Mouse (Mus musculus) brain, embryonic 14.5 days (tissue): Measurements from ENCODE around the gene Sh3bp5. TPM values are rescaled to one million over a fixed set of nuclear protein-coding genes. Genes with fewer than 3 reads are reported as not detected.

Experiments
- DNase-seq: peaks from one replicate; pipeline ENCODE4 v3.0.0-alpha.2; 2011; ENCODE audit warnings: low read depth
- CTCF ChIP-seq: fragments of 200-500 bp; IDR thresholded peaks from 2 replicates; pipeline ENCODE4 v1.5.1; 2012; ENCODE audit warnings: inconsistent platforms, mild to moderate bottlenecking, moderate library complexity, borderline replicate concordance; ENCODE audit not compliant: insufficient read depth, insufficient read length; ENCODE audit errors: extremely low read depth
- POLR2A ChIP-seq: fragments of 200-500 bp; IDR thresholded peaks from 2 replicates; pipeline ENCODE4 v1.6.1; 2012; ENCODE audit warnings: mild to moderate bottlenecking, inconsistent platforms, borderline replicate concordance; ENCODE audit not compliant: poor library complexity, insufficient read depth, insufficient read length, severe bottlenecking; ENCODE audit errors: extremely low read depth
- polyA plus RNA-seq: library from polyadenylated mRNA; depleted of rRNA; stranded (reverse); fragments of >200 nt; gene quantifications from 2 replicates; pipeline ENCODE4 v1.2.3, GENCODE M21; 2012

Gene Sh3bp5
- polyA plus RNA-seq, 1 experiment, result 167 TPM

GRCm38 (mm10) chr14:31395629-31396199, 40.2 kb downstream of the Sh3bp5 start:
- TF ChIP-seq CTCF, result no peak
- no peak for TF ChIP-seq POLR2A
- no peak for DNase-seq

- no peak for DNase-seq
- TF ChIP-seq CTCF (no peak), POLR2A (no peak)
Observed at GRCm38 (mm10) chr14:31394822-31395532, 40.9 kb downstream of the Sh3bp5 start.

DNA sequence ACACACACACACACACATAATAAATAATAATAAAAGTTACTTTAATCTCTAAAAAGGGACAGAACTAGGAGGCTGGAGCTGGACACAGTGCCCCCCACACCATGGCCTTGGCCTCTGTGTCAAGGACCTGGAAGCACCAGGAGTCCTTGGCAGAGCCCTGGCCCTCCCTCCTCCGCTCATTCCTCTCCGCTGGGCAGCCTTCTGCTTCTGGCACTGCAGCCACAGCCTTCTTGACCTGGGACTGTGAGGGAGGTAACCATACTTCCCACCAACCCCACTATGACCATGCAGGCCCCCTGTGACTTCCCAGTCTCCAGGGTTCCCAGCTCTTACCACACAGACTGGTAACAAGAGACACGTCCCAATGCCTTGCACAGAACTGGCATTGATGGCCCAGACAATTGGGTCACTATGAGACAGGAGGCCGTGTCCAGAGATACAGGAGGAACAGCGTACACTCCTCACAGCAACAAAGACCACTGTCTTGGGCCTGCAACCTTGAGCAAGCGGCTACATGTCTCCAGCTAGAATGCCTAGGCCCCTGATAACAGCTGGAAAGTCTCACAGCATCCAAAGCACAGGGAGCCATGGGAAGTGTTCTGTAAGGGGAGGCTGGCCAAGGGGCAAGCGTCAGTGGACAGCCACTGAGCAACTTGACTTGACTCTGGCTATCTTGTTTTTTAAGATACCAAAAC, 41.8 kb downstream of the Sh3bp5 start:
- TF ChIP-seq POLR2A (no peak), CTCF (no peak)
- no peak for DNase-seq

DNA sequence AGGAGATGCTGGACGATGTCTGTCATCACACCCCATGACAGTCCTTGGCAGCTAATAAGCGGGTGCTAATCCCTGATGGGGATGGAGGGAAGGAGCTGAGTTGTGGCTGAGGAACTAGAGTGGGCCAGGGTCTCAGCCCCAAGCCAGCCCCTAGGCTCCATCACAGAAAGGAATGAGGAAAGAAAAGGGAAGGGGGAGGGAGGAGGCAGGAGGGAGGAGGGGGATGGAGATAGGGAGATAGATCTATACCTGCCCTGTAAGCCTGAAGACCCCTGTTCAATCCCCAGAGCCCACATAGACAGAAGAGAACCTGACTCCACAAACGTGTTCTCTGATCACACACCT, 42.4 kb downstream of the Sh3bp5 start:
- TF ChIP-seq POLR2A (no peak), CTCF (no peak)
- no peak for DNase-seq

GRCm38 (mm10) chr14:31392873-31393545, 42.9 kb downstream of the Sh3bp5 start:
- TF ChIP-seq CTCF (no peak), POLR2A (no peak)
- DNase-seq, result no peak

GRCm38 (mm10) chr14:31392300-31392699, 43.6 kb downstream of the Sh3bp5 start:
- DNase-seq, result no peak
- TF ChIP-seq CTCF (no peak), POLR2A (no peak)

DNA sequence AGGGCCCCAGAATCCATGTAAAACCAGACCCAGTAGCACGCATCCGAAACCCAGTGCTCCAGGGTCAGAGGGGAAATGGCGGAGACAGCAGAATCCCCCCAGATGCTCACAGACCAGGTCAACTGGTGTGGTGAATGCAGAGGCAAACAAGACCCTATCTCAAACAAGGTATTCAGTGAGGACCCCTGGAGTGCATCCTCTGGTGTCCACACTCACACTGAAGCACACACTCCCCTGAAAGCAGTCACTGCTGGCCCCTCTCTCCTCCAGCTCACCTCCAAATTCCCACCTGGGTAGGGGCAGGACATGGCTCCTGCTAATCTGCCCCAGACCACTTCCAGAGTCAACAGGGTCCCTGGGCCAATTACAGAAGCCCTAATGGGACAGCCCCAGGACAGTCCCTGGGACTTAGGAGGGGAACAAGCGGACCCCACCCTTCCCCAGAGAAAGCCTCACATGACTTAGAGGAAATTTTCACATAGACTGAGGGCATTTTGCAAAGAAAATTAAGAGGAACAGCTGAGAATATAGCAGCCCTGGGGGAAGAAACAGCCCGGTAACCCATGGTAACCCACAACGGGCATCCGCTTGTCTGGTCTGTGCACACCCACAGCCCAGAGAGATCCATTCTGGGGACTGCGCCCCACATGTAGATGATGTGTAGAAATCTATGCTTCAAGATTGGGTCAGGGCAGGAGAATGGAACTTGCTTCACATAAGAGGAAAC, 46.3 kb downstream of the Sh3bp5 start:
- DNase-seq, result no peak
- no peak for TF ChIP-seq POLR2A
- no peak for TF ChIP-seq CTCF

GRCm38 (mm10) chr14:31388086-31388872, 47.6 kb downstream of the Sh3bp5 start:
- DNase-seq, result no peak
- TF ChIP-seq POLR2A (no peak), CTCF (no peak)

DNA sequence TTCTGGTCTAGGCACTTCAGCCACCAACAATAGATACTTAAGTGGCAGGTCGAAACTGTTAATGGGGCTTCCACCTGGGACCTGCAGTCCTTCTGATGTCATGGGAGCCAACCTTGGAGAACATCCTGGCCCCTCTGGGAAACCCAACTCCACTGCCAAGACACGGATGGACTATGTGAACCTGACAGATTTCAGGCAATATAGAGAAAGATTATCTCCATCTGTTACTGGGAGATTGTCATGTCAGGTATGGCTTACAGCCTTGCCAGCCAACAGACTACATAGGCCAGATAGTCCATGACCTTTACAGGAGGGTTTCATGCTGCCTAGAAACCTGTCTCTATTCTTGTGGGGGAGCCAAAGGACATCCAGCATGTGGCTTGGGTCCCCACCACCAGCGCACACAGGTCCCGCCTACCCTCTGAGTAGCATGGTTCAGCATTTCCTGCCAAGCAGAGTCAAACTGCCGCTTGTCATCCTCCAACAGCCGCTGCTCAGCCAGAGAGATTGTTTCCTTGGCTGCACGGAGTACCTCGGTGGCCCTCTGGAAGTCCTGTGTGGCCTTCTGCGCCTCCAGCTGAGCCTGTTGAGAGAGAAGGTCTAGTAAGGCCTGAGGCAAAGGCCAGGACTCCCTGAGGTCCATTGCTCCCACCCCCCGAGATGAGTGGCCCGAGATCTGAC, 48.4 kb downstream of the Sh3bp5 start:
- no peak for DNase-seq
- no peak for TF ChIP-seq POLR2A
- no peak for TF ChIP-seq CTCF
